Mouse (Mus musculus) adrenal gland (tissue): ENCODE measurements at regions not wholly inside any gene's neighbourhood (a gene's known extent, or its start where the extent isn't known, plus 50 kb on each side); places are given as distances from the start of the nearest gene placed in this dataset.

ENCODE experiments used
- intact Hi-C: fragments of 180-260 bp; cut with DNase I; formaldehyde crosslinking; loops from one replicate; pipeline ENCODE4 v1.15.1; 2025

- intact Hi-C loops: no loop called here
Measured at GRCm38 (mm10) chr13:5766394-5766793, 94.9 kb upstream of the Klf6 start.

GRCm38 (mm10) chr13:5767202-5767601 lies 94.1 kb upstream of the Klf6 start:
- intact Hi-C loops: no loop called here

GRCm38 (mm10) chr13:5768699-5769098 lies 92.6 kb upstream of the Klf6 start:
- intact Hi-C loops: no loop called here

GRCm38 (mm10) chr13:5769283-5770260 lies 91.7 kb upstream of the Klf6 start:
- intact Hi-C loops: no loop called here

GRCm38 (mm10) chr13:5773811-5774210 lies 87.5 kb upstream of the Klf6 start:
- intact Hi-C loops: no loop called here

- intact Hi-C loops: no loop called here
Measured at GRCm38 (mm10) chr13:5778443-5779171, 82.7 kb upstream of the Klf6 start.

GRCm38 (mm10) chr13:5779410-5779809 lies 81.9 kb upstream of the Klf6 start:
- intact Hi-C loops: no loop called here

GRCm38 (mm10) chr13:5782540-5782939 lies 78.7 kb upstream of the Klf6 start:
- intact Hi-C loops: no loop called here

- intact Hi-C loops: no loop called here
Measured at GRCm38 (mm10) chr13:5787114-5787513, 74.2 kb upstream of the Klf6 start.

GRCm38 (mm10) chr13:5789302-5789701 lies 72.0 kb upstream of the Klf6 start:
- intact Hi-C loops: no loop called here

GRCm38 (mm10) chr13:5802079-5802478 lies 59.2 kb upstream of the Klf6 start:
- intact Hi-C loops: loop anchor here (5.0 kb wide), 1 partner anchor 45 kb away; no protein-coding TSS in a partner anchor

- intact Hi-C loops: loop anchor here (5.0 kb wide), 1 partner anchor 44 kb away; no protein-coding TSS in a partner anchor
Measured at GRCm38 (mm10) chr13:5802826-5803225, 58.5 kb upstream of the Klf6 start.

GRCm38 (mm10) chr13:5803540-5804380 lies 57.5 kb upstream of the Klf6 start:
- intact Hi-C loops: loop anchor here (5.0 kb wide), 1 partner anchor 44 kb away; no protein-coding TSS in a partner anchor

GRCm38 (mm10) chr13:5804381-5804941 lies 56.8 kb upstream of the Klf6 start:
- intact Hi-C loops: loop anchor here (5.0 kb wide), 1 partner anchor 43 kb away; no protein-coding TSS in a partner anchor

- intact Hi-C loops: no loop called here
Measured at GRCm38 (mm10) chr13:5808380-5808779, 52.9 kb upstream of the Klf6 start.
